Mouse (Mus musculus) kidney, embryonic 14.5 days (tissue): ENCODE results near the gene Foxp1. TPM values are rescaled to one million over a fixed set of nuclear protein-coding genes. Genes with fewer than 3 reads are reported as not detected.
A peak's percentile ranks its signal among the peaks of the same experiment; 100 is the strongest.

ENCODE experiments used
- ATAC-seq: fragments of 200-750 bp; cut with Nextera tagmentation; 2 replicates; pipeline ENCODE4 v1.8.0; 2017; ENCODE audit warnings: moderate number of reproducible peaks, mild to moderate bottlenecking, moderate TSS enrichment, moderate library complexity; ENCODE audit not compliant: low FRiP score, low TSS enrichment
- H3K27ac ChIP-seq: fragments of 300-500 bp; sonication (generic); 2 replicates; pipeline ENCODE4 v1.5.1; 2014; ENCODE audit warnings: low read depth, mild to moderate bottlenecking, low read length, moderate library complexity, mixed read lengths
- H3K27me3 ChIP-seq: fragments of 300-500 bp; sonication (generic); 2 replicates; pipeline ENCODE4 v1.6.1; 2014; ENCODE audit warnings: mild to moderate bottlenecking, low read length; ENCODE audit not compliant: control insufficient read depth, insufficient read depth
- H3K36me3 ChIP-seq: fragments of 300-500 bp; sonication (generic); 2 replicates; pipeline ENCODE4 v1.6.1; 2014; ENCODE audit warnings: low read length, mixed read lengths; ENCODE audit not compliant: control insufficient read depth, insufficient read depth
- H3K4me1 ChIP-seq: fragments of 300-500 bp; sonication (generic); 2 replicates; pipeline ENCODE4 v1.6.1; 2014; ENCODE audit warnings: low read length, mixed read lengths; ENCODE audit not compliant: control insufficient read depth, insufficient read depth
- H3K4me2 ChIP-seq: fragments of 300-500 bp; sonication (generic); replicated peaks from 2 replicates; pipeline ENCODE4 v1.6.1; 2014; ENCODE audit warnings: low read depth, mild to moderate bottlenecking, low read length
- H3K4me3 ChIP-seq: fragments of 300-500 bp; sonication (generic); 2 replicates; pipeline ENCODE4 v1.5.1; 2014; ENCODE audit warnings: mild to moderate bottlenecking, low read length
- H3K9ac ChIP-seq: fragments of 300-500 bp; sonication (generic); 2 replicates; pipeline ENCODE4 v1.6.1; 2014; ENCODE audit warnings: low read depth, mild to moderate bottlenecking, low read length, moderate library complexity
- H3K9me3 ChIP-seq: fragments of 300-500 bp; sonication (generic); 2 replicates; pipeline ENCODE4 v1.6.1; 2016; ENCODE audit warnings: low read length; ENCODE audit not compliant: control insufficient read depth
- WGBS: fragments of 180-500 bp; shearing (Covaris S2); extraction: QIAGEN DNeasy Blood & Tissue Kit; methylation state at CpG from one replicate; pipeline ENCODE4 v1.1.7; 2014; 5-methylcytosine and 5-hydroxymethylcytosine counted together
- polyA plus RNA-seq: library from polyadenylated mRNA; unstranded; fragments of >200 nt; fragmentation: Nextera tagmentation; extraction: Ambion mirVana; gene quantifications from 2 replicates; pipeline ENCODE4 v1.2.1, GENCODE M21; 2014

The Foxp1 gene
- polyA plus RNA-seq, 1 experiment from 2014 or later: 67.4 TPM

DNA sequence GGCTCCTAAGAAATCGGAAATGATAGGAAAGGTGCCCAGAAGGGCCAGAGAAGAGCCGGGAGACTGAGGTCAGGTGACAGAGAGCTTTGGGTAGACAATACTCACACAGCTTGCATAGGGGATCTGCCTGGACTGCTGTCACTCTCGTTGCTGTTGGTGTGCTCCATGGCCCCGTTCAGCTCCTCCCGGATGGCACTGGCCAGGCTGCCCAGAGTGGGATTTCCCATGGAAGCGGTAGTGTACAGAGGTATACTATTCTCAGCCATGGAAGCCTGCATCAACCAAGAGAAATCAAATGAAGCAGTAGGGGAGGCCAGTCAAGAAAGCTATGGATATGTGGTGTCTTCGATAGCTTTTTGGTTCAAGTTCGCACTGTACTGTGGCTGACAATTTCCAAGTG is 587.4 kb downstream of the Foxp1 start:
- H3K27ac ChIP-seq: no peak overlapping the region
- no peak overlapping the region for H3K4me3 ChIP-seq
- H3K9ac ChIP-seq: no peak overlapping the region
- H3K4me1 ChIP-seq: peaks cover 10% of the 10 kb centered on the region
- no peaks in the 10 kb centered on the region for H3K9me3 ChIP-seq
- H3K36me3 ChIP-seq: peaks cover 19% of the 10 kb centered on the region; the same call in 1 of the 2 replicates
- no peak for ATAC-seq
- H3K4me2 ChIP-seq: no peak overlapping the region
- no peaks in the 10 kb centered on the region for H3K27me3 ChIP-seq
- 97% methylated on average over 8 of the region's 8 CpGs for WGBS

DNA sequence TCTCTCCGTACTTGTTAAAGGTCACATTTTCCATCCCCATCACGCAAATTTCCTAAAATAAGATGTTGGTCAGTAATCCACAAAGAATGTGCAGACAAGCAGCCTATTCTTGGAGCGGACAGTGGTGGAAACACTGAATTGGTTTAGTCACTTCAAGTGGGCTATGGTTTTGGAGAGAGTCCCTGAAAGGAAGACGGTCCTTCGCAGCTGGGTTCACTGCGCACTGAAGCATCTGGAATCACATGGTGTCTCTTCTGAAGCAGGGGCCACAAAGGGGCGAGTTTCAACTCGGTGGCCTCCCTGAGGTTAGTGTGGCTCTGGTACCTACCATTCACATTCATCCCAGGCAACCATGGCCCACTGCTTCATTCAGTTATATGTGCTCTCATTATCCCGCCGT is 588.1 kb downstream of the Foxp1 start:
- H3K9me3 ChIP-seq: no peaks in the 10 kb centered on the region
- H3K27me3 ChIP-seq: no peaks in the 10 kb centered on the region
- peaks cover 10% of the 10 kb centered on the region for H3K4me1 ChIP-seq
- H3K36me3 ChIP-seq: peaks cover 21% of the 10 kb centered on the region; the same call in 1 of the 2 replicates
- H3K27ac ChIP-seq: no peak overlapping the region
- no peak overlapping the region for H3K9ac ChIP-seq
- 90% methylated on average over 10 of the region's 10 CpGs for WGBS
- no peak for ATAC-seq
- no peak overlapping the region for H3K4me3 ChIP-seq
- no peak overlapping the region for H3K4me2 ChIP-seq

DNA sequence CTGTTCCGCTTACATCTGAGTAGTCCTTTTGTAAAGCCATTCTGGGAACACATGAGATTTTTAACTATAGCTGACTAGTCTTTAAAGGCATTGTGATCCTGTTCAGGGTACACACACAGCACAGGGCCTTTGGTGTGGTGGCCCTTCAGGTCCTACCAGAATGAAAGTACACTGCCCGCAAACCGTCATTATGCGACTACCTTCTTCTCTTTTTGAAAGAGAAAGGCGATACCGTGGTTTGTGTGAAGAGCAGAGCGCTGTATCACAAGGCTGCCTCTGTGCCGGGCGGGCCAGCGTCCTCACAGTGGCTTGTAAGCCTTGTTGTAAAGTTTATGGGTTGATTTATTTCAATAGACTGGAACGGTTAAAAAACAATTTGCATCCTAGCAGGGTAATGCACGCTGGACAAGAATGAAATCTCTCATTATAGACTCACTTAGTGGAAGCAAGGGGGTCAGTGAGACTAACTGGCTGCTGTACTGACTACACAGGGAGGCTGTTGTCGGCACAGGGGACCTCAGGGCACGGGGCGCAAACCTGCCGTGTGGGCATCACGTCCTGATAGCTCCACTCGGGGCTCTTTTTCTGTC is 589.3 kb downstream of the Foxp1 start:
- no peak overlapping the region for H3K9ac ChIP-seq
- no peaks in the 10 kb centered on the region for H3K27me3 ChIP-seq
- H3K27ac ChIP-seq: no peak overlapping the region
- H3K9me3 ChIP-seq: no peaks in the 10 kb centered on the region
- H3K4me3 ChIP-seq: no peak overlapping the region
- H3K4me1 ChIP-seq: peaks cover 6% of the 10 kb centered on the region
- no peak for ATAC-seq
- 48% methylated on average over 18 of the region's 18 CpGs for WGBS
- no peak overlapping the region for H3K4me2 ChIP-seq
- peaks cover 27% of the 10 kb centered on the region; the same call in 1 of the 2 replicates for H3K36me3 ChIP-seq

DNA sequence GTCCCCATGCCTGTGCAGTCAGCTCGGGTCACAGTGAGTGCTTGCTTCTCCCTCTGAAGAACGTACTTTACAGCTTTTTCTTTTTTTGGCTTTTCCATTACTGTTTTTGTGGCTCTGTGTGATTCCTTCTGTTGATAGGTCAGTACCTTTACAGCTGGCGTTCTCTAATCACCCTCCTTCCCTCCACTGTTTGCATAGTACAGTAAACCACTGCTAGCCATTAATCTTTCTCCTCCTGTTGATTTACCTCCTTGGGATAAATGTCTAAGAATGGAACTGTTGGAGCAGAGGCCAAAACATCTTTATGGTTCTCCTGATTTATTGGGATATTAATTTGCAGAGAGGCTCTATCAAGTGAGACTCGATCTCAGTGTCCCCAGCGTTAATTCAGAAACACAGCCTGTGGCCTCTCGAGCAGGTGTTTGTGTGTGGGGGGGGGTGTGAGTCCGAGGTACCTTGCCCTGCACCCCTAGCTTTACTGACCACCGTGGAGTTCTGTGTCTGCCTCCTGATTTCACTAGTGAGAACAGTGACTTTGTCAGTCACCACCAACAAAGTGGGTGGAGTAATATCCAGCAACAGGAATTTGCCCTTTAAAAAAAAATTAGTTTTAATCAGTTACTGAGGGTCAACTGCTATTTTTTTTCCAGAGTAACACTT is 590.5 kb downstream of the Foxp1 start:
- H3K27me3 ChIP-seq: no peaks in the 10 kb centered on the region
- H3K4me3 ChIP-seq: no peak overlapping the region
- no peak overlapping the region for H3K9ac ChIP-seq
- H3K36me3 ChIP-seq: peaks cover 23% of the 10 kb centered on the region; the same call in 1 of the 2 replicates
- WGBS: 25% methylated on average over 8 of the region's 8 CpGs
- H3K27ac ChIP-seq: no peak overlapping the region
- H3K4me2 ChIP-seq: no peak overlapping the region
- ATAC-seq: peak; percentile 91
- H3K4me1 ChIP-seq: peaks cover 4% of the 10 kb centered on the region
- no peaks in the 10 kb centered on the region for H3K9me3 ChIP-seq

DNA sequence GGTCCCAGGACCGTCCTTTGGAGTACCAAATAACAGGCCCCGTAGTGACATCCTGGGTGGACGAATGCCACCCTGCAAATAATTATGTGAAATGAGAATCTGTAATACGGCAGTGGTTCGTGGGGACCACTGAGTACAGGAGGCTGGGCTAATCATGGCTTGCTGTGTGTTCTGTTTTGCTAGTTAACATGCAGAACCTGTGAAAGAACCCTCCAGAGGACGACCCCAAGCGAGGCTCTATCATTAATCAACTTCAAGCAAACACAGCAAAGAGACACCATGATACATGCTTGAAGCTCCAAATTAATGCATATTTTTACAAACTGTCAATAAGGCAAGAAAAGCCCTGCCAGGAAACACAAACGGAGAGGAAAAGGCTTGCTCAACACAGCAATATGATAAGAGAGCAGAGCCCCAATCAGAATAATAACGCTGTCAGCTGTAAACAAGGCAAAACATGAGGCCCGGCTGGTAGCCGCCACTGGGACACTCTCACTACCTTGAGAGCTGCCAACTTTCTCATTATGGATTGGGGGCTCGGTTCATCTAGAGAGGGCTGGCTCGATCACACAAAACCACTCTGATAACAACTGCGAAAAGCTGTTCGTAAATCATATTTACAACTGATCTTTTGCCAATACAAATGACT is 591.7 kb downstream of the Foxp1 start:
- H3K9ac ChIP-seq: no peak overlapping the region
- H3K9me3 ChIP-seq: no peaks in the 10 kb centered on the region
- H3K4me2 ChIP-seq: no peak overlapping the region
- peaks cover 23% of the 10 kb centered on the region; the same call in 1 of the 2 replicates for H3K36me3 ChIP-seq
- no peak overlapping the region for H3K27ac ChIP-seq
- no peak overlapping the region for H3K4me3 ChIP-seq
- peaks cover 4% of the 10 kb centered on the region for H3K4me1 ChIP-seq
- no peaks in the 10 kb centered on the region for H3K27me3 ChIP-seq
- 68% methylated on average over 15 of the region's 15 CpGs for WGBS
- ATAC-seq: no peak

DNA sequence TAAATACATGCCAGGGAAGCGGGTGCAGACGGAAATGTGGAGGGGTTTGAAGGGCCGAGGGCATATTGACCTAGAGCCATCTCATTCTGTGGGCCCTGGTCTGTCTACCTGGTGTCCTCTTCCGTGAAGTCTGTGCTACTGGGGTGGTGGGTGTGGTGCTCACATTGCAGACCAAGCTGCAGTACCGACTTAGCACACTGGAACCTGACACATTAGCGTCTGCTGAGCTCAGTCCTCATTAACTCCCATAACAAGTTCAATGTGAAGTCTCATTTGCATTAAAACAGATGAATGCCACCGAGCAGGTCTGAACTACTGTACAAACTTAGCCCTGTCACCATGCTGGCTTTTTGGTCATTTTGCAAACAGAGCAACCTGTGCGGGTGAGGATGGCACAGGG is 594.2 kb downstream of the Foxp1 start:
- H3K4me1 ChIP-seq: peaks cover 4% of the 10 kb centered on the region
- no peak overlapping the region for H3K4me3 ChIP-seq
- ATAC-seq: no peak
- peaks cover 8% of the 10 kb centered on the region; the same call in 1 of the 2 replicates for H3K36me3 ChIP-seq
- no peaks in the 10 kb centered on the region for H3K27me3 ChIP-seq
- H3K9ac ChIP-seq: no peak overlapping the region
- 83% methylated on average over 8 of the region's 8 CpGs for WGBS
- H3K27ac ChIP-seq: no peak overlapping the region
- no peaks in the 10 kb centered on the region for H3K9me3 ChIP-seq
- no peak overlapping the region for H3K4me2 ChIP-seq

DNA sequence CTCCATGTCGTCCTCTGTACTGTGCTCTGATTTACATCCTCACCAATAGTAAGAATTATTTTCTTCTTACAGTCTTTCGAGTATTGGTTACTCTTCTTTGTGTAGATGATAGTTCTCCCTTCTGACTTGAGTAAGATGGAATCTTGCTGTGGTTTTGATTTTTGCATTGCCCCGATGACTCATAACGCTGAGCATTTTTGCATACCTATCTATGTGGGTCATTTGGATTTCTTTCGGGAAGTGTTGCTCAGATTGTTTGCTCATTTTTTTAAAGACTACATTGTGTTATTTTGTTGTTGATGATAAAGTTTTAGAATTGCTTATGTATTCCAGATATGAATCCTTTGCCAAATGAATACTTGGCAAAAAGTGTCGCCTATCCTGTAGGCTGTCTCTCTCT is 621.3 kb downstream of the Foxp1 start:
- Histone ChIP-seq H3K4me2 (no peak overlapping the region), H3K27ac (no peak overlapping the region), H3K9ac (no peak overlapping the region), H3K27me3 (no peaks in the 10 kb centered on the region), H3K36me3 (no peaks in the 10 kb centered on the region), H3K4me3 (no peak overlapping the region), H3K4me1 (no peaks in the 10 kb centered on the region), H3K9me3 (no peaks in the 10 kb centered on the region)
- WGBS: 90% methylated on average over 6 of the region's 6 CpGs
- no peak for ATAC-seq

DNA sequence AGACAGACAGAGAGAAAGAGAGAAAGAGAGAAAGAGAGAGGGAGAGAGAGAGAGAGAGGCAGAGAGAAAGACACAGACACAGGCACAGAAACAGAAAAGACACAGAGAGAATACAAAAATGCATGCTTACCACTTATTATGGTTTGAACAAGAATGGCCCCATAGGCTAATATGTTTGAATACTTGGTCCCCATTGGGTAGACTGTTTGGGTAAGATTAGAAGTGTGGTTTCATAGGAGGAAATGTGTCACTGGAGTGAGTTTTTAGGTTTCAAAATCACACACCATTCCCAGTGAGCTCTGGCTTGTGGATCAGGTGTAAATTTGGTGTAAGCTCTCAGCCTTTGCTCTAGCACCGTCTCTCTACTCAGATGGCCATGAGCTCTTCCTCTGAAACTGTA is 644.3 kb downstream of the Foxp1 start:
- H3K4me1 ChIP-seq: no peaks in the 10 kb centered on the region
- 87% methylated on average over 1 of the region's 1 CpGs for WGBS
- H3K27me3 ChIP-seq: no peaks in the 10 kb centered on the region
- H3K9me3 ChIP-seq: no peaks in the 10 kb centered on the region
- H3K9ac ChIP-seq: no peak overlapping the region
- no peak overlapping the region for H3K27ac ChIP-seq
- no peak for ATAC-seq
- no peaks in the 10 kb centered on the region for H3K36me3 ChIP-seq
- H3K4me2 ChIP-seq: no peak overlapping the region
- no peak overlapping the region for H3K4me3 ChIP-seq

DNA sequence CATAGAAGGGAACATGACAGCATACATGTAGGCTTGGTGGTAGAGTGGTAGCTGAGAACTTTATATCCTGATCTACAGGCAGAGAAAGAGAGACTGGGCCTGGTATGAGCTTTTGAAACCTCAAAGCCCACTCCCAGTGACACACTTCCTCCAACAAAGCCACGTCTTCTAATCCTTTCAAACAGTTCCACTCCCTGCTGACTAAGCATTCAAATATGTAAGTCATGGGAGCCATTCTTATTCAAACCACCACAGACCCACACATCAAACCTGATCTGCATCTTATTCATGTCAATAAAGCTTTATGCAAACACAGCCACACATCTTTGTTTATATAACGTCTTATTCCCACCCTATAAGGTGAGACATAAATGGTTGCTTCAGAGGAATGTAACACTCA is 646.1 kb downstream of the Foxp1 start:
- Histone ChIP-seq H3K4me3 (no peak overlapping the region), H3K9ac (no peak overlapping the region), H3K4me2 (no peak overlapping the region), H3K27ac (no peak overlapping the region), H3K36me3 (no peaks in the 10 kb centered on the region), H3K9me3 (no peaks in the 10 kb centered on the region), H3K4me1 (no peaks in the 10 kb centered on the region), H3K27me3 (no peaks in the 10 kb centered on the region)
- WGBS: 83% methylated on average over 2 of the region's 2 CpGs
- no peak for ATAC-seq
